Mouse (Mus musculus): ENCODE data around the gene Ugt1a10.
"Not testable (repeated sequence)": the region's sequence is repeated elsewhere in the genome, so short reads cannot be mapped to it uniquely, and the experiment has no call there.

DNA sequence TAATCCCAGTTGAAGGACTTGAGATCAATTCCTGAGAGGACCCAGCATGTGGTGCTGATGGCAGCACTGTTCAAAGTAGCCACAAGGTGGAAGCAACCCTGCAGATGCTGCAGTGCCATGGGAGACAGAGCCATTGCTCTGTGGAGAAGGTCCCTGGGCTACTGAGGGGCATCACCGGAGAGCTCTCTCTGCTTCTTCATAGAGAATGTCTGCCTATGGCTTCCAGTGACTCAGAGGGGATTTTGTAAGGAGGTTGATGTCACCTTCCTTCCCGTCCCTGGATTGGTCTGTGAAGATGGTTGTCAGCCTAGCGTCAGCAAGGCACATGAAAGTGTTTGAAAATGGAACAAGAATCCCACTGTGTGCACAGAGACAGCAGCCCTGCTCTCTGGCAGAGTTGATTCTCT lies 39.1 kb downstream of the Ugt1a10 start:
- TF ChIP-seq CTCF (IDR thresholded peaks at IDR 0.05; ENCODE audit: low read depth): peak; percentile 57
- not testable (repeated sequence) for TF ChIP-seq EP300 (IDR thresholded peaks at IDR 0.05; ENCODE audit: low read depth)
